Mouse (Mus musculus) limb, embryonic 15.5 days (tissue): ENCODE measurements around the gene Plk3. TPM values are rescaled to one million over a fixed set of nuclear protein-coding genes. Genes with fewer than 3 reads are reported as not detected.

Experiments used
- ATAC-seq: fragments of 200-750 bp; cut with Nextera tagmentation; 2 replicates; pipeline ENCODE4 v1.8.0; 2017; ENCODE audit warnings: low read depth, moderate TSS enrichment; ENCODE audit not compliant: insufficient number of reproducible peaks, low FRiP score, low TSS enrichment
- H3K27ac ChIP-seq: fragments of 300-500 bp; sonication (generic); 2 replicates; pipeline ENCODE4 v1.5.1; 2015; ENCODE audit warnings: moderate library complexity, mild to moderate bottlenecking, inconsistent platforms
- H3K27me3 ChIP-seq: fragments of 300-500 bp; sonication (generic); 2 replicates; pipeline ENCODE4 v1.6.1; 2015; ENCODE audit warnings: inconsistent platforms
- H3K36me3 ChIP-seq: fragments of 300-500 bp; sonication (generic); 2 replicates; pipeline ENCODE4 v1.6.1; 2015; ENCODE audit warnings: inconsistent platforms
- H3K4me1 ChIP-seq: fragments of 300-500 bp; sonication (generic); 2 replicates; pipeline ENCODE4 v1.6.1; 2015; ENCODE audit warnings: inconsistent platforms
- H3K4me2 ChIP-seq: fragments of 300-500 bp; sonication (generic); 2 replicates; pipeline ENCODE4 v1.6.1; 2015; ENCODE audit warnings: mild to moderate bottlenecking, inconsistent platforms
- H3K4me3 ChIP-seq: fragments of 300-500 bp; sonication (generic); 2 replicates; pipeline ENCODE4 v1.5.1; 2015; ENCODE audit warnings: mild to moderate bottlenecking, inconsistent platforms
- H3K9ac ChIP-seq: fragments of 300-500 bp; sonication (generic); 2 replicates; pipeline ENCODE4 v1.6.1; 2015; ENCODE audit warnings: inconsistent platforms
- H3K9me3 ChIP-seq: fragments of 300-500 bp; sonication (generic); 2 replicates; pipeline ENCODE4 v1.6.1; 2016; ENCODE audit warnings: inconsistent platforms
- WGBS: fragments of 180-500 bp; shearing (Covaris S2); methylation state at CpG from one replicate; pipeline ENCODE4 v1.1.7; 2015; 5-methylcytosine and 5-hydroxymethylcytosine counted together
- microRNA-seq: library from miRNA; unstranded; fragments of <30 nt; microRNA quantifications from one replicate; pipeline ENCODE4, GENCODE M21; 2016
- polyA plus RNA-seq: library from polyadenylated mRNA; unstranded; fragments of >200 nt; fragmentation: Nextera tagmentation; extraction: Ambion mirVana; gene quantifications from 2 replicates; pipeline ENCODE4 v1.2.1, GENCODE M21; 2015

Plk3 gene
- polyA plus RNA-seq, 1 experiment from 2014 or later: 5.7 TPM

DNA sequence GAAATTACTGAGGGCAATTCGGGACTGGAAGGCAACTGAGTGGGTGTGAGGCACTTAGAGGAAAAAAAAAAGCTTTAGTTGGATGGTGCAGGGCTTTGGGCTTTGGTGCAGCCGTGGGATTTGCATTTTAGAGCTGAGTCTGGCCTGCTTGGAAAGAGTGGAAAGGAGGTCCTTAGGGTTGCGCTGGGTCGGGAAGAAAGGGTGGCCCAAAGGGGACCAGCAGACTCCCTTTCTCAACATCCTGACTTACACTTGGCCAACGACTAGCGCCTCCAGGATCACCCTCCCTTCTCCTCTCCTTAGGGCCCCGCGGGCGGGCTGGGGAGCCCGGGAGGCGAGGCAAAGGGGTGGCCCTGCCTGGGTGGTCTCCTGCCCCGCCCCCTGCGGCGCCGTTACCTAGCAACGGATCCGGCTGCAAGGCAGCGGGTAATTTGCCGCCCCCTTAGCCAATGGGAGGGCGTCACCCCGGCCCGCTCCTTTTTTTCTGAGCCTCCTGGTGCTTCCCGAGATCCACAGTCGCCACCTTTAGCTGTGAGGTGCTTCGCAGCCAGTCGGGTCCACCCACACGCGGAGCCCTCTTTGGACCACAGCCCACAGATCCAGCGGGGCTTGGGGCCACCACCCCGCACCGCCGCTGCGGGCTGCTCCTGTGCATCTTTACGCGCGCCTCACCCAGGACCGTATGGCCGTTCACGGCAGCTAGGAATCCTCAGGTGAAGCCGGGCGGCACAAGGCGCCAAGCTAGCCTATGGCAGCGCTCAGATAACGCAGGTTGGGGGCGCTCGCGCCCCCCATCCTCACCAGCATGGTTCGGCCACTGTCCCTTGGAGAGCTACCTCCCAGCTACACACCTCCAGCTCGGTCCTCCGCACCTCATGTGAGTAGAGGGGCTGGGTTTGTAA lies 38.0 kb downstream of the Plk3 start, which contains the start of gene Ptch2:
Gene Ptch2 (plus strand): TSS at position 525 of the 902 bp plus-strand sequence.
- 1% methylated on average over 50 of the region's 50 CpGs for WGBS
- peaks cover 37% of the 10 kb centered on the region for H3K4me1 ChIP-seq
- peak; percentile 83 for ATAC-seq
- H3K9me3 ChIP-seq: no peaks in the 10 kb centered on the region
- H3K9ac ChIP-seq: peak within 1 kb of the TSS; percentile 60
- H3K4me3 ChIP-seq: peak within 1 kb of the TSS; percentile 65
- H3K36me3 ChIP-seq: peaks cover 3% of the 10 kb centered on the region; the same call in 1 of the 2 replicates
- H3K27ac ChIP-seq: peak within 1 kb of the TSS; percentile 84
- H3K4me2 ChIP-seq: peak within 1 kb of the TSS; percentile 95
- H3K27me3 ChIP-seq: no peaks in the 10 kb centered on the region

DNA sequence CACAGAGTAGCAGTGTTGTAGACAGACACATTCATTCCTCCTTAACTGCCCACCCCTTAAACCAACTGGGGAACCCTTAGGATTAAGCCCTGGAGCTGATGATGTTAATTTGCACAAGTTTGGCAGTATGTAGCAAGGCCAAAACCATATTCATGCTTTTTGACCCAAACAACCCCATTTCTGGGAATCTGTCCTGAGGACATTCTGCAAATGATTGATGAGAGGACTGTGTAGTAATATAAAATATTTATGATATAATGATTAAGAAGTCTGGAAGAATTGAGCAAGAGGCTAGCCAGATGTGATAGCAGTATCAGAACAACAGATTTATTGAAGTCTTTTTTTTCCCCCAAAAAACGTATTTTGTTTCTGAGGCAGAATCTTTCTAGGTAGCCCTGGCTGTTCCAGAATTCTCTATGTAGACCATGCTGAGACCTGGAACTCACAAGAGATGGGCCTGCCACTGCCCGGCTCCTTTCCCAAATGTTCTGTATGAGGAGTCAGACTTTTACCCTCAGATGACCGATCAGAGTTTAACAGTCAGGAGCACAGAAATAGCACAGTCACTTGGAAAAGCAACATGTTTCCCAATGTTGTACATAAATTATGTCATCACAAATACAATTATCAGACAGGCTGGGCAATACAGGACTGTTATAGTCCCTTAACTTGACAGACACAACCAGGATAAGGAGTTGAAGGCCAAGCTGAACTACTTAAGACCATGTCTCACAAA lies 39.0 kb downstream of the Plk3 start:
- H3K9ac ChIP-seq: no peak overlapping the region
- H3K27me3 ChIP-seq: no peaks in the 10 kb centered on the region
- WGBS: 62% methylated on average over 3 of the region's 3 CpGs
- no peak overlapping the region for H3K4me2 ChIP-seq
- no peaks in the 10 kb centered on the region for H3K9me3 ChIP-seq
- 0 out of 2 replicates have a peak overlapping the region, but pooled peaks have one; percentile 84 for H3K27ac ChIP-seq
- H3K4me1 ChIP-seq: peaks cover 36% of the 10 kb centered on the region
- H3K36me3 ChIP-seq: no peaks in the 10 kb centered on the region
- no peak for ATAC-seq
- H3K4me3 ChIP-seq: no peak overlapping the region

DNA sequence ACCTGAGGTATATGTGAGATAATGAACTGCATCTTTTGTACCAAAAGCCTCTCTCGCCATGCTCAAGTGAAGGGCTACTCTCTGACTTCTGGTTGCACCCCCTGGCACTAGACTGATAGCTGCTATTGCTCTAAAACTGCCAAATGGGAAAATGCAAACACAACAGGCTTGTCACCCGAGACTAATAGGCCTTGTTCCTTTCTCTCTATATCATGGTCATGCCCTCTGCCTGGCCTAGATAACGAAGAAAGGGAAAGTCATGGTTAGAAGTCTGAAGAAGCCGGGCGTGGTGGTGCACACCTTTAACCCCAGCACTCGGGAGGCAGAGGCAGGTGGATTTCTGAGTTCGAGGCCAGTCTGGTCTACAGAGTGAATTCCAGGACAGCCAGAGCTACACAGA lies 43.2 kb downstream of the Plk3 start:
- Histone ChIP-seq H3K9me3 (no peaks in the 10 kb centered on the region), H3K4me1 (peaks cover 8% of the 10 kb centered on the region), H3K4me2 (no peak overlapping the region), H3K36me3 (peaks cover 14% of the 10 kb centered on the region), H3K27me3 (no peaks in the 10 kb centered on the region), H3K9ac (no peak overlapping the region), H3K4me3 (no peak overlapping the region), H3K27ac (no peak overlapping the region)
- 81% methylated on average over 7 of the region's 7 CpGs for WGBS
- no peak for ATAC-seq

DNA sequence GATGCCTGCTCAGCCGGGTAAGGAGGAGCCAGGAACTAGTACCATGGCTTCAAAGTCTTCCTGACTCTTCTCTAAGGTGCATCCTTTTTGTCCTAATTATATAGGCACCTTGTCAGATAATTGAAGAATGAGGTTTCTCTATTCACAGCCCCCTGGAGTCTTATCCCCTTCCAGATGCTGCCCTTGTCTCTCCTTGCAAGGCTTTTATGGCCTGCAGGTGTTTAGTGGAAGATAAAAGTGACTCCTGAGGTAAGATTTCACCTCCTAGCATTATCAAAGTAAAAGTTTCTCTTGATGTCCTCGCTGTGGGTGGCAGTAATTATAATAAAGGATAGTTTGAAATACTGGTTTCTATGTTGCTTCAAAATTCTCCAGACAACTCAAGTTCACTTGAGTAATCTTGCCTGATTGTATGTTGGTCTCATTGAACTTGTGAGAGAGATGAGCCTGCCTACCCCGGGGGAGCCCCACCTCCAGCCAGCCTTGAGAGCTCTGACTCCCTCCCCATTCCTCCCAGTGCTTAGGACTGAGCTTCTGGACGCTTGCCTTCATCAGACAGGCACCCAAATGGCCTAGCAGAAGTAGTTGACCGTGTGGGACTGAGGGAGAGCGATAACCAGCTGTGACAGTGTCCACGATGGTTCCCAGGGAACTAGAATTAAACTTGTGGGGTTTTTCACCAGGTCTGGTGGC lies 45.7 kb downstream of the Plk3 start:
- H3K27ac ChIP-seq: peak overlapping the region; percentile 40
- H3K36me3 ChIP-seq: peaks cover 27% of the 10 kb centered on the region
- H3K4me2 ChIP-seq: no peak overlapping the region
- H3K9me3 ChIP-seq: no peaks in the 10 kb centered on the region
- no peak overlapping the region for H3K9ac ChIP-seq
- H3K4me1 ChIP-seq: no peaks in the 10 kb centered on the region
- H3K4me3 ChIP-seq: no peak overlapping the region
- ATAC-seq: no peak
- 61% methylated on average over 7 of the region's 7 CpGs for WGBS
- no peaks in the 10 kb centered on the region for H3K27me3 ChIP-seq

Small RNA genes lying within 50 kb of the gene (microRNA-seq; reads per million reads assigned to microRNA genes)
- not detected for gene Gm22398

Other genes starting within 250 kb of the Plk3 start
- gene Urod, start 139.6 kb downstream of the Plk3 start, polyA plus RNA-seq: 85.3 and 90.8 TPM in 2 replicates
- gene Hectd3, start 138.6 kb downstream of the Plk3 start, polyA plus RNA-seq: 11.2 and 11.5 TPM in 2 replicates
- 44.3 TPM in 2 replicates for gene Eif2b3, start 114.6 kb downstream of the Plk3 start, polyA plus RNA-seq
- 13.7 and 15.8 TPM in 2 replicates for gene Ptch2, start 37.9 kb downstream of the Plk3 start, polyA plus RNA-seq
- gene Btbd19, start 8.2 kb downstream of the Plk3 start, polyA plus RNA-seq: 10.0 and 10.3 TPM in 2 replicates
- gene Tctex1d4, start 7.2 kb downstream of the Plk3 start, polyA plus RNA-seq: not detected in 2 replicates
- 803 and 994 TPM in 2 replicates for gene Rps8, start 22.3 kb upstream of the Plk3 start, polyA plus RNA-seq
- 45.9 and 47.4 TPM in 2 replicates for gene Kif2c, start 48.7 kb upstream of the Plk3 start, polyA plus RNA-seq
- gene Tmem53, start 118.0 kb upstream of the Plk3 start, polyA plus RNA-seq: 10.0 and 12.4 TPM in 2 replicates
- gene Armh1, start 118.2 kb upstream of the Plk3 start, polyA plus RNA-seq: 0.51 and 1.1 TPM in 2 replicates